Mouse (Mus musculus): Measurements from ENCODE around the gene Olfm1.

- no peak for TF ChIP-seq CTCF (IDR thresholded peaks at IDR 0.05; ENCODE audit: insufficient read depth, low read depth, low read length)
- TF ChIP-seq POLR2A (IDR thresholded peaks at IDR 0.05; ENCODE audit: insufficient read depth, low read depth, low read length) = no peak
Measured at GRCm38 (mm10) chr2:28149688-28150087, 43.1 kb upstream of the Olfm1 start.
